Mouse (Mus musculus) cerebellum, adult 9-11 months (tissue): ENCODE results near the gene Pygl.
A peak's percentile ranks its signal among the peaks of the same experiment; 100 is the strongest.

Experiments used
- DNase-seq: peaks from one replicate; pipeline ENCODE4 v3.0.0; 2022

The Pygl gene

DNA sequence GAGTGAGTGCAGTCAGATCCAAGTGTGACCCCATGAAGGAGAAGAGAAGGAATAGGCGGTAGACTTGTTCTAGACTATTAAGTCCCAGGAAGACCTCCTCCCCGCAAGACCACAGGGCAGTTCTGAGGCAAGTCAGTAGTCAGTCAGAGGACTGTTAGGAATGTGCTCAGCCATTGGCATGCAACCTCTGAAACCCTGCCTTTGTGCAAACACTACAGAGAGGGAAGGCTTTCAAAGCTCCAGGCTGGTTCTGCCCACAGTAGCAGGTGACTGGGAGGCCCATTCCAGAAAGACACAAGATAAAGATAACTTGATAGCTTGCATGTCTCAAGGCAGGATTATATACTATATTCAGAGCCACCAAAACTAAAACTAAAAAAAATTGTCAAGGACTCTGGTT is at the start of gene Pygl:
Gene Pygl (minus strand): TSS at position 195 of the 400 bp plus-strand sequence.
- no peak for DNase-seq

DNA sequence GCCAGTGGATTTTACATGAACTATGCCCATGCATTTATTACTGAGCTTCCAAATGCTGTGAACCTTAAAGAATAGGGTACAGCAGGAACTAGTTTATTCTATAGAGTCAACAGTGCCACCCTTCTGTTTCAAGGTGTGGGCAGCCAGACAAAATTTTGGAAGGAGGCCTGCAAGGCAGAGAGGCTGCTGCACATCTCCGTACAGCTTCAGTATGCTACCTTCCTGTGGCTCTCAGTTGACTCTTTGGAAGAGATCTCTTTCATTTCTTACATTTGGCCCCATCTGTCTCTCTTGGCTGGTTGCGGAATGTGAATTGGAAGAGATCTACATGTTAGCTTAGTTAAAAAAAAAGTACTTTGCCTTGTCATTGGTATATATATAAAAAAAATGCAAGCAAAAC is 49.6 kb upstream of the Pygl start:
- DNase-seq: no peak

DNA sequence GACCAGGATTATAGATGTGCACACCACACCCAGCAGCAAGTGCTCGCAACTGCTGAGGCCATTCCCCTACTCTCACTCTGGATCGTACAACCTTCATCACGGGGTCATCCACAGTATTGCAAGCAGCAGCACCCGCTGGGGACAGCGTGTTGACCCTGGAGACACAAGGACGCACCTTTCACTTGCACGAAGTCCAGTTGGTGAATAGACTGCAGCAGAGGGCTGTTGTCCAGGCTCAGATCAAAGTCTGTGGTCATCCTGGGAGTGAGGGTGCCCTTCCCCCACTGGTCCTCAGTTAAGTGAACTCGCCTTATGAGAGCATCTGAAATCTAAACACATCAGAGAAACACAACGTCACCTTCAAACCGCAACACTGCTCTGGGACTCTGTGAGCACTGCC is 49.1 kb upstream of the Pygl start:
- DNase-seq: no peak

DNA sequence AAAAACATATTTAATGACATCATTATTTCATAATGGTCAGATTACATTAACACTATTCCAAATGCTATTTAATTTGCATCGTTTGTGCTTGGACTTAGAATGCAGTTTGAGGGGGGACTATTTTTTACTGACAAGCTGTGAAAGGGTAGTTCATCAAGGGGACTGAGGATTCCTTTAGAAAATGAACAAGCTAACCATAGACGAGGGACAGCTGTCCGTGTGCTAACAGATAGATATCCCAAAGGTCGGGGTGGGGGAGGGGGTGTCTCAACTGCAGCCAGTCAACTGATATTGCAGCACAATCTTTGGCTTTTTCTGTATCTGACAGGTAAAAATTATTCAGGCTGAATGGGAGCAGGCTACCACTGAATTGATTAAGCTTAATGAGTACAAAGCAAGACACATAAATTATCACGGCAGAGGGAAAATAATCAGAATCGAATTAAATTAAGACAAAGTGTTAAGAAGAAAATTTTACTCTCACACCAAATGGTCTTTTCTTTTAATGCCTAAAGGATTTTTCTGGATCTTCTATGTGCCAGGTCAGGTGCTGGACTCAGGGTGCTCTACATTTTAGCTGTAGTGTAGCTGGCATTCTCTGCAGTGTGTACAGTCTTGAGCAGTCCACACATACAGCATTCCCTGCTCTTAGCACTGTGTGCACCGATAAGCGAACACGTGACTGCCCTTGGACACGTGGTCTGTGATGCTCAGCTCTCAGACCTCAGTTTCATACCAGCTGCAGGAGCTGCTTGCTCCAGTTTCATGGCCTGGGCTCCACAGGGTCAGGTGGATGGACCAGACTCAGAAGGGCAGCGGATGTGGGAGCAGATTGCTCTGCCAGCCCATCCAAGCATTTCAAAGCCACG is 46.0 kb upstream of the Pygl start:
- peak; percentile 17 for DNase-seq

DNA sequence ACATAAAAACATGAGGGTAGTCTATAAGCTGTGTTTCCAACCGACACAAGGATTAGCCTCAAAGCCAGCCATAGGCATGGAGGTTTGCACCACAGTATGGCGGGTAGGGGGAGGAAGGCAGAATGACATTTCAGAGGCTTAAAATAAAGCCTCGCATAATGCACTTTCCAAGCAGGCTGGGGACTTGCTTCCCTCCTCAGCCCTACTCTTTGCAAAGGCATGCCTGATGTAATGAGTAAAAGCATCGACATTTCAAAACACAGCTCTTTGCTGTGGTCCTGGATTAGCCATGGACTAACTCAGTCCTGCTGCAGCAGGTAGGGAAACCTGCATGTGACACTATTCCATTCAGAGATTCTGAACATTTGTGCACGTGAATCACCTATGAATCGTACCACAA is 38.4 kb upstream of the Pygl start:
- DNase-seq: no peak

DNA sequence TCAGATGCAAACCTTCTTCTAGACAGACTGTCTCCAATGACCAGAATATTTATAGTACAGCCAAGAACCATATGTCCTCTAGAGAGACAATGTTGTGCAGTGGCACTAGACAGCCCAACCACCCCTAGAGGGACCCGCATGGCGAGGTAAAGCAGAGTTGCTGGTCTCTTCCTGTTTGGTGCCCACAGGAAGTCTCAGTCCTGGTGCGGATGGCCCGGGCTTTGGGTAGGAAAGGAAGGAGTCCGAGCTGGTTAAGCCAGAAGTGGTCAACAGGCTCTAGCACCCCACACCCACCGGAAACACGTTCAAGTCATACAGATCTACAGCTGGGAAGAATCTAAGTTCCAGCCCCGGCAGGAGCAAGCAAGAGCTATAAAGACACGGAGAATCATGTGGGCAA is 36.0 kb upstream of the Pygl start:
- DNase-seq: no peak

DNA sequence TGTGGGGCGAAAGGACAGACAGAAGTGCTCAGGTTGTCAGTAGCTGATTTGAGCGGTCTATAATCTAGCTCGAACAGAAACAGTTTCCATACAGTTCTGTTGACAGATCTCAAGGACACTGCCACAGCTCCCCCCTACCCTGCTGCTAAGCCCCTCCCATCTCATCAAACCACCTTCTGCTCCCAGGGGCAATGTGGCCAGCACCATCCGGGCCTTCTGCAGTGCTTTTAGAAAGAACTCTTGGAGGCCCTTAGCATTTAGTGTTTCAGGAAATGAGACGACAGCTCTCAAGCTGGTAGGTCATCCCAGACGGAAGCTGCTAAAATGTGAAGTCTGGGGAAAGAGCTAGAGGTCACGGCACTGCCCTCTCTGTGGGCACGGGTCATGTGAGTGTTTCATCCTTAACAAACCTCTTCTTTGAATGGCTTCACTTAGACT is 35.2 kb upstream of the Pygl start:
- no peak for DNase-seq

DNA sequence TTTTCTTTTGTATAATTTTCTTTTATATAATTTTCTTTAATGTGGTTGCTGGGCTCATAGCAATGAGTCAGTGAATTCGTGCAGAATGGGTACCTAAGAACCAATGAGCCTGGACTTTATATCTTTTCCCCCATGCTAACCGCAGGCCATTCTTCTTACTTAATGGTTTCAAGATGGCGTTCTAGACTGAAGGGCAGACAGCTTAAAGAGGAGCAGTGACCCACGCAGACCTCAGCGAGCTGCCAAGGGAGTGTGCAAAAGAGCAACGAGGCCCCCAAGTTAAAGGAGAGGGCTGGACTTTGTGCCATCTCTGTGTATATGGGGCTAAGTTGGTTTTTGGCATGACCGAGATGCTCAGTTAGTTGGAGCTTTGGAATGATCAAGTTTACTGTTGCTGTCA is 32.4 kb upstream of the Pygl start:
- DNase-seq: no peak

DNA sequence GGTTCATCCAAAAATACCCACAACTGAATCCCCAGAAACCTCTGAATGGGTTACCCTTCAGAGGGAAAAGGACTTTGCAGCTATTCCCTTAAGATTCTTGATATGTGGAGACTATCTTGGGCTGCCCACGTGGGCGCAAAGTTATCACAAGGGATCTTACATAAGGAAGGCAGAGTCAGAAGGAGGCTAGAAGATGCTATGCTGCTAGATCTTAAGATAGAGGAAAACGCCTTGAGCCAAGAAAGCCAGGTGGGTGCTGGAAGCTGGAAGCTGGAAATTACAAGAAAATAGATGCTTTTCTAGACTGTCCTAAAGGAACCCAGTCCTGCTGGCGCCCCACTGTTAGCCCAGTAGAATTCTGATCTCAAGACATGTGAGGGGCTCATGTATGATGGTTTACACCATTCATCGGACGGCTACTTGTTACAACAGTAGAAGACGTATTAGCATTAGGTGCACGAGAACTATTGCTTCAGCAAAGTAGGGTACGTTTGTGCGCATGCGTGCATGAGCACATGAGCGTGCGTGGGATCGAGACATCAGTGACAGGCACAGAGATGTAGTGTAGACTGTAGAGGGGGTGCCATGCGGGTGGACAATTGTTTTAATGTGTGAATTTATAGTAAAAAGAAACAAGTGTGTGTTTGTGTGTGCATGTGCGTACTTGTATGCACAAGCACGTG is 31.1 kb upstream of the Pygl start:
- no peak for DNase-seq

DNA sequence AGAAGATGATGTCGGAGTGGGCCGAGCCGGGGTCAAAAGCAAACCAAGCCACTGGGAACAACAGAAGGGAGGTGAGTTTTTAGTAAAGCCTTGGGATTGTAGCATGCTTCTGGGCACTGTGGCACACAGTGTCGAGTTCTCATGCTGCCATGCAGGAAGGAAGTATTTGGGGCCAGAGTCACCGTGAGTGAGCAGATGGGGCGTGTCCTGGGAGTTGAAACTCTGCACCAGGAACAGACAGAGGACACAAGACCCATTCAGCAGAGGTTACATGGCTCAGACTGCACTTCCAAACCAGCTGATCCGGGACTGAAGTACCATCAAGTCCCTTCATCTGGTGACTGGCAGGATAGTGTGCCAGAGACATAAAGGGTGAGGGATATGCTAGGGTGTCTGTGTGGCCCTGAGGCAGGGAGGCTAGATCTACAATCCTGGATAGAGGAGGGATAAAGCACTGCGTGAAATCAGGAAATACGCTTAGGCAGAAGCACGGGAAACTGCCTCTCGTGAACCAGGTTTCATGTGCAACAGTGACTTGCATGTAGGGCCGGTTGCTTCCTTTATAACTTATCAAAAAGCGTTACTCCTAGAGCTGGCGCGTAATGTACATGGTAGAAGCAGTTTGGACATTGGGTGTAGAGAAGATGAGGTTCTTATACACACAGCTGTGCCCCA is 20.1 kb upstream of the Pygl start:
- no peak for DNase-seq

DNA sequence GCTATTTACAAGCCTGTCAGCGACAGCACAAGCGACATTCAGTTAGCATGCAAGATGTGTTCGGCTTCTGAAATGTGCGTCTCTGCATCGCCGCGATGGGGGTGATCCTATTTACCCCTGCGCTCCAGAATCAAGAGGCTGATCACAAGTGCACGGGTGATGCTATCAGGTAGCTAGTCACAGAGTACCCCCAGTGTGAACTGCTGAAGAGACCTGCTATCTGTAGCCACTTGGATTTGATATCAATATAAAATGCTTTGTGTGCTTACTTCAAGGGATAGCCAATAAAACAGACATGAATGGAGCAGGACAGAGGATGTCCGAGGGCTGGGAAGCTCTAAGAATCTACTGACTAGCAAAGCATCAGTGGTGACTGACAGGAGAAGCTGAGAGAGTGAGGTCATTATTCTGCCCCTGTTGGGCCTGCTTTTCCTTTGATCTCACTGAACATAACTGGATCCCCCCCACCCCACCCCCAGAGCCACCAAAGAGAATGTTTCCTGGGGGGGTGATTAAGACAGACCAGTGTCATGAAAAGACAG is 18.4 kb upstream of the Pygl start:
- DNase-seq: no peak

DNA sequence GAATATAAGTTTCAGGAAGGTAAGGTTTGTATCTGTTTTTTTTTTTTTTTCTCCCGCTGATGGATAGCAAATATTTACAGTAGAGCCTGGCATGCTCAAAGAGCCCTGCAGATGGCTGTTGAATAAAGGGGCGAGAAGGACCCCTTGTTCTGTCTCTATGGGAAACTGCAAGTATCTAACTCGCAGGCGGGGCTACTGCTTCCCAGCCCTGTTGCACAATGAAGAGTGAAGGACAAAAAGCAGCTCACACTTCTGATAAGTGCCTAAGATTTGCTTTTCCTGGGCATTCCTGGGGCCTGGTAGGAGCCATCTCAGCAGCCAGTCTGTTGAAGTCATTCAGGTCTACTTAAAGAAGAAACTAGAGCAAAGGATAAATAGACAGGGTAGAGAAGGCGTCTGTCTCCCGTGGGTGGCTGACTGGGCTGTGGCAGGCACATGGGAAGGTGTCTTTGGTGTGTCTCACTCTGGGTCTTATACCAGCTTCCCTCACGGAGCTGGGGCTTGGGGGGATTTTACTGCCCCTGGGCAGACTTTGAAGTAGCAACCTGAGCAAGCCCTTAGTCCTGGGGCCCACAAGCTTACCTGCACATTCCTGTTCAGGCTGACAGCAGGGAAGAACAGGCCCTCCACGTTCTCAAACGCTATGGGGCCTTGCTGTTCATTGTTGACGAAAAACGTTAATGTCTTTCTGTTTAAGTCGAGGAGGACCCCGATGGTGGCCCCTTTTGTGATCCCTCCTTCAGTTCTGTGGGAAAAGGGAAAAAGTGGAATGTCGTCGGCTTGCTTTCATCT is 16.6 kb upstream of the Pygl start:
- no peak for DNase-seq

DNA sequence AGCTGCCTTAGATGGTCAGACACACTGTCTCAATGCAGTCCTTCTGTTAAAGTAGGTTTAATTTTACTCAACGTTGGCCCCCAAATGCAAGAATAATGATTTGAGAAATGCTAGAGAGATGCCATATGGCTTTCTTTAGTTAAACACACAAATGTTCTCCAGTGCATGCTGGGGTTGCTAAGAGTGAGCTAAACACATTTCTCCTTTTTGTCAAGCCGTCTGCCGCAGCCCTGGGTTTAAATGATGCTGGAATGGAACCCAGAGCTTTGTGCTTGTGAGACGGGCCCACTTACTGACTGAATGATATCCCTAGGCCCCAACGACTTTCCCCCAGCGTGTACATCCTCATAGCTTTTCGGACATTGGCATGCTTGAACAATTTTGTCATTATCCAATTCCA is 11.3 kb upstream of the Pygl start:
- no peak for DNase-seq

DNA sequence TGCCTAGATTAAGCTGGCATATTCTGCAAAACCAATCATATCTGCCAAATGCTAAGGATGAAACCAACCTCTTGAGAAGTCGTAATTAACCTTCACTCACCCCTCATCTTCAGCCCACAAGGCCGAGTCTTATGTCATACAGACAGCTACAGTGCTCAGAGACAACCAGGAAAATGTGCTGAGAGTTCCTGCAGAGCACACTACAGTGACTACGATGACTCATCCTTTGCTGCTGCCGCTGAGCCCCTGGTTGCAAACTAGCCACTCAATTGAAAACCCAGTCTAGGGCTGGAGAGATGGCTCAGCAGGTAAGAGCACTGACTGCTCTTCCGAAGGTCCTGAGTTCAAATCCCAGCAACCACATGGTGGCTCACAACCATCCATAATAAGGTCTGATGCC is 8.5 kb upstream of the Pygl start:
- no peak for DNase-seq

DNA sequence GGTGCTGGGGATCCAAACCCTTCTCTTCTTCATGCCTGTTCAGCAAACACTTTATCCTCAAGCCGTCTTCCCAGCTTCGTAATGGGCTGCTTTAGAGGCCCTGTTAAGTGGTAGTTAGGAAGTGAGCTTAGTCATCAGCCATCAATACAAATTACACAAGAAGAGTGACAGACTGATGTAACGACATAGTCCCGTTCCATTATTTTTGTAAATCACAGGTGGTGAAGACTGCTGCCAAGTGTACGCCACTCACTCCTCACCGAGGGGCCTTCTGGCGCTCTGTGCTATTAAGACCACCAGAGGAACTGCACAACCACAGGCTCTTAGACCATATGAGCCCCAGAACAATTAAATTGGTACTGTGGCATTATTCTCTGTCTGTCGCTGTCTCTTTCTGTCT is 7.3 kb upstream of the Pygl start:
- DNase-seq: no peak

DNA sequence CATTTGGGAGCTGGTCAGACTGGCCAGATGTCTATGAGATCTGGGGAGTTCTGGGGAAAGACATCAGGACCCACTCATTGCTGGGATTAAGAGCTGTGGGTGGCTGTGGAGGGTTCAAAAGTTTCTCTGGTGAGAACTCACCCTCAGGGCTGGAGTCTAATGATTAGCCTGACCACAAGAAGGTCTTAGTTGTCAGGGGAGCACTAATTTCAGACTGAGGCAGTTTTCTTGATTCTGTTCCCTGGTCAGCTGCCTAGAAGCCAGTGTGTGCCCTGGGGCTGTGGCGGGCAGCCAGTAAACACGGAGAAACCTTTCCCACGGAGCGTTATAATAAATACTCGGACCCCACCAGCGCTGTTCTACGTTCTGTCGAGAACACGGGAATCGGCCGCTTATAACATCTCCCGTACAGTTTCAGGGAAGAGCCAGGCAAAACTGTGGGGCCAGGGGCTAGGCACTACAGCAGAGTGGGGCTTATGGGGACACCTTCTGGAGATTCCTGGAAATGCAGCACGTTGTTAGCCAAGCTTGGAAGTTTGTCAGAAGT is 3.7 kb upstream of the Pygl start:
- DNase-seq: peak; percentile 45

DNA sequence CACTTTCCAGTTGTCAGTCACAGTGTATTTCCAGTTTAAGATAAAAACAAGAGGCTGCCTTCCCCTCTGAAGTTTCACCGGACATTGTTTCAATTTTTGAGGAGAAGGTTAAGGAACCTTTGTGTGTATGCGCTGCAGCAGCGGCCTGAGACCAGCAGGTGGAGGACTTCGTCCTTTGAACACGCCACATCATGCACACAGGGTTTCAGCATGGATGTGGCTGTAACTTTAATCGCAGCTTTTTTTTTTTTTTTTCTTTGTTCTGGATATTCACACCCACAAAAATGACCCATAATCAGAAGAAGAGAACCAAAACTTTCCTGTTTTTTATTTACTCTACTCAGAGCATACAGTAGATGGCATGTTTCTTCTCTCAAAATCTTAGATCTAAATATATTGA is 3.1 kb upstream of the Pygl start:
- DNase-seq: peak; percentile 22

DNA sequence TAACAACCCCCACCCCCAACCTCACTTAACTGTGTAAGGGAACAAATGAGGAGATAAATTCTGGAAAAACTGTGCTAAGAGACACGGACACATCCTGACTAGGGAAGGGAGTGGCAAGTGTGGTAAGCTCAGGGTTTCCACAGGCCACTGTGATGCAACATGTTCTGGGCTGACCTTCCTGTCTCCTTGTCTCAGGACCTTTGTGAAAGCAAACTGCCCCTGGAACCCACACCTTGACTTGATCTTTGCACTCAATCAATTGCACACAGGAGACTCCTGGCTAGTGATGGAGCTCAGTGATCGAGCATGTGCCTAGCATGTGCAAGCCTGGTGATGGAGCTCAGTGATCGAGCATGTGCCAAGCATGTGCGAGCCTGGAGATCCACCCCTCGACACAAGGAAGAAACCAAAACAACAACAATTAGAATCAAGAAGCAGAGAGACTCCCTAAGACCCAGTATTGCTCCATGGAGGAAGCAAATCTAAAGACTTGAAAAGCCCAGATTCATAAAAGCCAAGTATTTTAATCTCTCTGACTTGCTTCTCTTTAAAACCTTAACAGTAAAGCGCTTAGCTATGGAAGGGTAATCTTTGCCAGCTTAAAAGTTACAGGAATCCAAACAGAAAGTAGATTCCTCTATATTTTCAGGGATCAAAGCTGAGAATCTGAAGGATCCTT is 2.5 kb upstream of the Pygl start:
- DNase-seq: no peak

DNA sequence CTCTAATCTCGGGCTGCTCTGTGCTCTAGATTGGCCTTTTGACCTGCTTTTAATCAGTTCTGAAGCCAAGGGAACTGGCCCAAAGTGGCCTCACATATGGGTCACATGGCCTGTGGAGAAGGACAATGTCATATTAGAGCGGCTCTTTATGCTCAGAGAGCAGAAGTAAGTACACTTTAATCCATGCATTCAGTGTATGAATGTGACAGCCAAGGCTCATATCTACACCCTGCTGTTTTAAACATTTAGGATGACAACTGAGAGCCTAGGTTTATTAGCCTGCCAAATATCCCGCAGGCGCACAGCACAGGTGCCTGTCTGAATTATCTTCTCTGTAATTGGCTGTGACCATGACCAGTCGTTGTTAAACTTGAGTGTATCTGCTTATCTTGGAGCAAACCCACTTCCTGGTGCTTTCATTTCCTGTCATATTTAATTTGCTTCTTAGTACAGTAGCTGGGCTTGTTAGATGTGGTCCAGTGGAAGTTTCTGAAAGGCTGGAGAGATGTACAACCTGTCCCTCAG is 794 bp upstream of the Pygl start:
- DNase-seq: no peak

DNA sequence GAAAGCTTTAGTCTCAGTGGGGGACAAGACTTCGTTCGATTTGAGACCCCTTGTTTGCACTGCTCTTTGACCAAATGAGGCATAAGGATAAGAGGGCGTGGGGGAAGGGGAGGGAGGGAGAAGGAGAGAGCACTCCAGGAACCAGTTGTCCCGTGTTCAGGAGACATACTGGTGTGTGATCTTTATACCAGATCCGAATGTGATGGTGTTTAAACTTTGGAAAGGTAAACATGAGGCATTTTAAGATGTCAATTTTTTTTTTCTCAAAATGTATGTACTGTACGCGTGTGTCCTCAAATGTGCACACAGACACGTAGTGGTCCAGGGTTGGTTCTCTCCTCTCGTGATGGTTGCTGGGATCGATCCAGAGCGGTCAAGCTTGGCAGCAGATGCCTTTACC is 3.1 kb downstream of the Pygl start:
- no peak for DNase-seq

DNA sequence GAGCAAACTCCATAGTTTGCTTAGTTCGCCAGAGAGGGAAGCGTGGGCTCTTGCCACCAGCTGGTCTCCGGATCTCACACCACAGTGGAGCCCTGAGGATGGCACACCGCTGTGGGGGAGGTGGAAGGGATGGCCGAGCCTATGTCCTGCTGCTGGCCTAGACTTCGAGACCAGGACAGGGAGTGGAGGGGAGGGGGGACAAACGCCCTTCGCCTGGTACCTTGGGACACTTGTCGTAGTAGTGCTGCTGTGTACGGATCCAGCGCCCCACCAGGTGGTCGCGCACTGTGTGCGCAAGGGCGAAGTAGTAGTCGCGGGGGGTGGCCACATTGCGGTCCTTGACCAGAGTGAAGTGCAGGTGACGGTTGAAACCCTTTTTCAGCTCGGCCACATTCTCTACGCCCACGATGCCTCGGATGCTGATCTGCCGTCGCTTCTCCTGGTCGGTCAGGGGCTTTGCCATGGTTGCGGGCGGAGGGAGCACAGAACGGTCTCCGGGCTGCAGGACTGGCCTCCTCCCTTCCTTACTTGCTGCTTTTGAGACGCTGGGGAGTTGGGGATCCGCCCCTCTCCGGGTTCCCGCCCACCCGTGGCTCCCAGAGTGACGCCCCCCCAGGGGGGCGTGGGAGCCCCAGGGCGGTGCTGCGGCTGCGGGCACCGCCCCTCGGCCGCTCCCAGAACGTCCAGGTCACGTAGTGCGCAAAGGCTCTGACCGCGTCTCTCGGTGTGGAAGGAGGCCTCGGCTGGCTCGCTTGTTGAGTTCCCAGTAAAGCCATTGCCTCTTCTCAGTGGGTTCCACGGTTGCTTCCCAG is 4.0 kb downstream of the Pygl start:
- DNase-seq: no peak
